Mouse (Mus musculus): ENCODE data around the gene Cntnap5b. TPM values are rescaled to one million over a fixed set of nuclear protein-coding genes. Genes with fewer than 3 reads are reported as not detected.
"Not testable (repeated sequence)": the region's sequence is repeated elsewhere in the genome, so short reads cannot be mapped to it uniquely, and the experiment has no call there.

The Cntnap5b gene
- polyA plus RNA-seq (2012; rRNA removed): 0.01 TPM in 1 of 2 replicates, not detected in the other

DNA sequence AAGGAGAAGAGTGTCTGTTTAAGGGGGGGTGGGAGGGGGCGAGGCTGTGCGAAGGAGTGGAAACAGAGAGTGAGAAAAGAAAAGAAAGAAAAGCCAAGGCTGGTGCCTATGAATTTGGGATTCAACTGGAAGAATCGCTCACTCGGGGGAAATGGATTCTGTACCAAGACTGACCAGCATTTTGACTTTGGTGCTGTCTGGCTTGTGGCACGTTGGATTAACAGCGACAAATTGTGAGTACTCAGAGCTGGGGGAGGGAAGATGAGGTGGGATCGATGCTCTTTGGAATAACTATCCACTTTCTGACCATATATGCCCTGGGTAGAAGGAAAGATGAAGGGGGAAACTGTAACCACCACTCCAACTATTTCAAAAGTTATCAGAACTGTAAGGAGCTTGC lies at the start of gene Cntnap5b:
Gene Cntnap5b (plus strand): TSS at position 152 of the 400 bp plus-strand sequence.
- no peak for DNase-seq (ENCODE audit: low read depth, low spot score)
- 31% methylated on average over 7 of the region's 7 CpGs for WGBS

DNA sequence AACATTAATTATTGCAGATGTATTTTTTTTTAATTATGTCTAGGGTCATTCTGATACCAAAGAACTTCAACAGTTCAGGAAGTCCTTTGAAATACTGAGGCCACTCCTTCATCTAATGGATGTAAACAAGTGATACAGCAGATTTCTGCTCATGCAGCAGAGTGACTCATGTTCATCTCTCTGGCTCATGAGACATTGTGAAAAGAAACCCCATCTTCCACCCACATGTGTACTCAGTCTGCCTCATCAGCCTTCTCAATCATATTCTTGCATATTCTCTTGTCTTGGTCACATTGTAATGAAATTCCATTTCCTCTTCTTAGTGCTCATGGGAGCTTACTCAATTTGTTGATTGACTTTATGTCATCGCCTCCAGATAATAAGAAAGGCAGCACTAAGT lies 12.6 kb upstream of the Cntnap5b start:
- no peak for DNase-seq (ENCODE audit: low read depth, low spot score)
- 90% methylated on average over 1 of the region's 1 CpGs for WGBS

DNA sequence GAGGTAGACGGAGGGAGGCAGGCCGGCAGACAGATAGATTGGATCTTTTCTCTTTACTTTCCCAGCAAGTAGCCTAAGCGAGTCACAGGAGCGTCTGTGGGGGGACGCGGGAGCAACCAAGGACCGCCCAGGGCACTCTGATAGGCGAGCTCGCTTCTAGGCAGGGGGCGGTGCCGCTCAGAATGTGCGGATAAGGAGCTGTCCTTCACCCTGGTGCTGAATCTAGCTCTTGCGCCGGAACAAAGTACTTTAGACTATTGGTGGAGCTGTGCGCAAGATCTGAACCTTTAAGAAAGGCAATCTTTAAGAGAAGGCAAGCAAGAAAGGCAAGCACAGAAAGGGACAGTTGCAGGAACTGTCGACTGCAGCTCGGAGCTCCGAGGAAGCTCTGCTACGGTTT lies 382 bp upstream of the Cntnap5b start:
- 8% methylated on average over 19 of the region's 19 CpGs for WGBS
- no peak for DNase-seq (ENCODE audit: low read depth, low spot score)

DNA sequence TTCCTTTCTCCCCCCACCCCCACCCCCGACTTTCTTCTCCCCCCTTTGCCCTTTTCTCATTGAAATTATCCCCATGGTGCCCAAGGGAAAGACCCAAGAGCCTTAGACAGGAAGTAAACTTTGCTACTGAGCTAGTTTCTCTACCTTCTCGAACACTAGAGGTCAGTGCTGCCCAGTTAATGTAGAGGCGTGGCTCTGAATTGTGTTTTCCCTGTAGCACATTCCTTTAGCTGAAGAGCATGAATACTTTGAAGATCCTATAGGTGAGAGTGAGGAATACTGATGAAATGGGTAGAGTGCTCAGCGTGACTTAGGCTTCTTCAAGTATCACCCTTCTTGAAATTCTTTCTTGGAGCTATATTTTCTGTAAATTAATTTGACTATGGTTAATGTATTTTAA lies 1.6 kb downstream of the Cntnap5b start:
- no peak for DNase-seq (ENCODE audit: low read depth, low spot score)
- WGBS: 5% methylated on average over 4 of the region's 4 CpGs

DNA sequence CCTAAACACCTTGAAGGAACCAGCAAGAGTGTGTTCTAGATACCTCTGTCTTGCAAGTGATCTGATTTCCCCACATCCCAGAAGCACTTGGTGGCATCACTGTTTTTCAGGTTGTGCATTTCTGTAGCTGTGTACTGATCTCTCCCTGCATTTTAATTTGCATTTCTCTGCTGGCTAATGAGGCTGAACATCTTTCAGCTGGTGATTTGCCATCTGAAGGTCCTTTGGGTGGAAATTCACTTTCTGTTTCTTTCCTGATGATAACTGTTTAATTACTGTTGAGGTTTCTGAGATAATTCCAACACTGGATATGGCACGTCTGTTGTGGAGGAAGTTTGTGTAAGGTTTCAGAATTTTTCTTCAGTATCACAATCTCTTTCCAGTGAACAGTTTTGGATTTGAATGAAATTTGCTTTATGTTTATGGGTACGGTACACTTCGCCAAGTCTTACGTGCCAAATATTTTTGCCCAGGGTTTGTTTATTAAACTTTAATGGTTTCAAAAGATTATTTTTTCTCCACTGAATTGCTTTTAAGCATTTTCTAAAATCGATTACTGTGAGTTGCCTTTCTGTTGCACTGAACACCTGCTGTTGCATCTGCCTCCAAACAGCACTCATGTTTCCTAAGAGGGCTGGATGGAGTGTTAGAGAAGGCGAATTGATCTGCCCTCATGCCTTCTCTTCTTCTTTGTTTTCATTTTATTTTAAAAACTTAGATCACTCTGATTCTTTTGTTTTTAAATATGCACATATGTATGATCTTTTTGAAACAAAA lies 41.0 kb downstream of the Cntnap5b start:
- no peak for DNase-seq (ENCODE audit: low read depth, low spot score)
- 76% methylated on average over 6 of the region's 6 CpGs for WGBS

DNA sequence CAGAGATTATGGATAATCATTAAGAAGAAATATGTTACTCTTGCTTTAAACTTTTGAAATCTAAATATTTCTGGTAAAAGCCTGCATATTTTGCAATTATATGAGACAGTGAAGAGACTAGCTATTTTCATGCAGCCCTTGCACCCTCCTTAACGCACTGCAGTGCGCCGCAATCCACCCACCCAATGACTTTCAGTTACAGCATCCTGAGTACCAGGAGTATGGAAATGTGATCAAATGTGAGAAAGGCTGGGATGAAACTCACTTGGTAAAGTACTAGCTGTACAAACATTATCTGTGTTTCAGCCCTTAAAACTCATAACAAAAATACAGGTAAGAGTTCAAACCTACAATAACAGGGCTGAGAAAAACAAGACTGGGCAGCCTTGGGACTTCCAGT lies 99.8 kb downstream of the Cntnap5b start:
- 93% methylated on average over 3 of the region's 3 CpGs for WGBS
- DNase-seq (ENCODE audit: low read depth, low spot score): no peak

DNA sequence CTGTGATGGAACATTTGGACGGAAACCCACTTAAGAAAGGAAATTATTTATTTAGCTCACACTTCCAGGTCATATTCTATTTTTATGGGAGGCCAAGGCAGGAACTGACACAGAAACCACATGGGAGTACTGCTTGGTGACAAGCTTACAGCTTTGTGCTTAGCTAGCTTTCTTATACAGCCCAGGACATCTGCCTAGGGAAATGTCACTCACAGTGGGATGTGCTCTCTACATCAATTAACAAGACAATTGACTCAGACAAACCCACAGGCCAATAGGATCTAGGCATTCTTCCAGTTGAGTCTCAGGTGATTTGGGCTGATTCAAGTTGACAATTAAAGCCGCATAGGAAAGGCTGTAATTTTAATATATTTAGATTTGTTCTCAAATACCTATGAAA lies 135.2 kb downstream of the Cntnap5b start:
- DNase-seq (ENCODE audit: low read depth, low spot score): no peak

DNA sequence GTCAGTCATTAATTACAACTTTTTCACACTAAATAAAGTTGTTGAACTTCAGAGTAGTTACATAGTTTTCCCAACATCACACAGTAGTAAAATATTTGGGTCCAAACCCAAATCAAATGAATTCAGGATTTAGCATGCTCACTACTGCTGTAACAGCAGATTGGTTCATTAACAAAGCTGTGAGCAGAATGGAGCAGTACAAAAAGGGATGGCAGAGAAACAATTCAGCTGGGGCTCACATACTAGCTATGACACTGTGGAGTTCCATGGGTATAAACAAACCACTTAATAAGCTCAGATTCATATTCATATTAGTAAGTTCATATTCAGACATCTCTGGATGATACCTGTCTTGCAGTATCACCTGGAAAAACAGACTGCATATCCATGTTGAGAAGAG lies 170.9 kb downstream of the Cntnap5b start:
- no peak for DNase-seq (ENCODE audit: low read depth, low spot score)

More for the DNA sequence above, 135.2 kb downstream of the Cntnap5b start:
- WGBS: 69% methylated on average over 2 of the region's 2 CpGs

DNA sequence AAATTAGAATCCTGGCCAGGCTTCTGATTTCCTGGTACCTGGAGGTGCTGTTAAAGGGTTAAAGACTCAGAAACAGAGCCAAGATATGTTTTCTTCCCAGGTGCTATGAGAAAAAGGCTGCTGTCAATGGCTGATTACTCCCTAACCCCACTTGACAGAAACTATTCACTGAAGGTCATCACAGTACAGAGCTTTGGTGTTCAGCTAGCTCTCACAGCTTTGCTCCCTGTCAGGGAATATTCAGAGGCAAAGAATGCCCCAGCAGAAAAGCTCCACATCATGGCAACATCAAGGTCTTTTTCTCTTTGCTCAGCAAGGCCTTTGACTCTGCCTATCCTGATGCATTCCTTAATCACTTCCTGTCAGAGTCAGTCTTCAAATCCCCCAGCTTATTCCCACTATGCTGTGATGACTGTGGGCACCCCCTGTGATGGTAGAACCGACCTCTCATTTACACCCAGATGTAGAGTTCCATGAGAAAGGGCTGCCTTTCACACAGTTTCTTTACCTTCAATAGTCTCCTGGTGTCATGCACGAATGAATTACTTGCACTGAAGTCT lies 186.9 kb downstream of the Cntnap5b start:
- 34% methylated on average over 2 of the region's 2 CpGs for WGBS

DNA sequence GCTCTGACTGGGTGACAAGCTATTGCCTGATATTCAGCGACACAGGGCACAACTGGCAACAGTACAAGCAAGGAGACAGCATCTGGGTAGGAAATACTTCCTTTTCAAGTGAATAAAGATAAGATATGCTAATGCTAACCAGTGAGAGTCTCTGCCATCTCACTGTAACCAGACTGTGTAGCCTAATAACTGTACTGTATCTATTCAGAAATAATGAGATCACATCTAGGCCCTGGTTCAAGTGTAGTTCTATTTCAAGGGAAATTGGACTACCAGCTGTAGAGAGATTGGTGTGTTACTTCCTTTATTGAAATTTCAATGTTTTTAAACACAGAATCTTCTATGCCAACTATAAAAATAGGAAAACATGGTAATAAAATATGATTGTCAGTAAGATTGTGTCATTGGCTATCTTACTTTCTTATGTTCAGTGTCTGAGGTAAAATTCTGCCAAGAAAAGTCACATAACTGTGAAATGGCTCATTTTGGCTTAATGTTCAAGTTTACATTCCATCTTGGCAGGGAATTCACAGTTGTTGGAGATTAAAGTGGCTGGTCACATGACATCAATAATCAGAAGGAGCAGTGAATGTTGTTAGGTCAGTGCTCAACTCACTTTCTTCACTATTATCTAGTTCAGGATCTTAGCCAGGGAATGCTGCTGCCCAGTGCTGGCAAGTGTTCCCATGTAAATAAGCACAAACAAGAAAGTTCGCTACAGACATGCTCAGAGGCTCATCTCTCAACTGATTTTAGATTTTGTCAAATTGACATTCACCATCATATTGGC lies 194.9 kb downstream of the Cntnap5b start:
- DNase-seq (ENCODE audit: low read depth, low spot score): no peak
- WGBS: 53% methylated on average over 2 of the region's 2 CpGs

More for the DNA sequence above, 186.9 kb downstream of the Cntnap5b start:
- no peak for DNase-seq (ENCODE audit: low read depth, low spot score)

DNA sequence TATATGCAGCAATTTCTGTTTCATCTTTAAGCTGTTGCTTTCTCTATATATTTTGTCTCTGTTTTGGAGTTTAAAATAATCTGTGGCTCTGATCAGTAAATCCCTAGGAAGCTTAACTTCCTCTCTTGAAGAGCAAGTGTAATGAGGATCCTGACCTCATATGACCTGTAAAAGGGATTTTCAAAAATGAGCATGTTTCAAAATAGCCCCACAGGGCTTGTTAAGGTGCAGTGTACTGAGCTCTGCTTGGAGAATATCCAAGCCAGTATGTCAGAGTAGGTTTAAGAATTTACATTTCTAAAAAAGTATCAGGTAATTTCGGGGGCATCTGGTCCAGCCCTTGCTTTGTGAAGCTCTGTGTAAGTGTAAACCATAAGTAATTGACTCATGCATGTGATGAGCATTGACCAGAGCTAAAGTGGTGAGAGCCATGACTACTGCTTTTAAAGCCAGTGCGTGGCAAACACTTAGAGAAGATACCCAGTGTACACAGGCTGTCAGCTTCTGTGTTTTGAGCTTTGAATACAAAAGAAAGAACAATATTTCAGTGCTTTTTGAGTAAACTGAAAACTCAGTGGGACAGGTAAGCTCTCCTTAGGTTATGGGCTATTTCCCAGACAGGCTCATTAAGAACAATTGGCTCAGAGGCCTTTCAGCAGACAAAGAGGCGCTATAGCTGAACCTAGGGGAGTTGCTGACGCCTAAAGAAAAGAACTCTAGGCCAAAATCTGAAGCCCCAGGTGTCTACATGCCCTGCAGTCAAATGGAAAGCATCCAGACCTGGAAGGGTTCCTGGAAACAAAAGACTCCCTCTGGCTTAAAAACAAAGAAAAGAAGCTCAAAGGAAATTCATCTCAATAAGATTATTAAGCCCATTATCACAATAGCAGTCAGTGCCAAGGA lies 197.9 kb downstream of the Cntnap5b start:
- 40% methylated on average over 4 of the region's 4 CpGs for WGBS
- no peak for DNase-seq (ENCODE audit: low read depth, low spot score)

DNA sequence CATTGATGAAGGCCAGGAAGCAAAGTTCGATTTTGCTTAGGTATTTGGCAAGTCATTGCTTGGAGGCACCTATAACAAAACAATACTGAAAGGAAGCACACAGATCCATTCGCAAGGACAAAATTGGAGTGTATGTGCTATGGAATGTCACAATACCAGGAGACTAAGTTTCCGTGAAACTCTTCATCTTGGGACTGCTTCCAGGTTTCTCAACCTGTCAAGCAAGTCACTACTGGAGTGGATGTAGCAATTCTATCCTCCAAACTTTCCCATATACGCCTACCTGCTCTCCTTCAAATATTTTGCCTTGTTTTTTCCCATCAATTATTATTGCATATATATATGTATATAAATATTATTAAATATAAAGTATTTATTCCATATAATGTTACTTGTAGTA lies 228.7 kb downstream of the Cntnap5b start:
- 80% methylated on average over 4 of the region's 4 CpGs for WGBS
- DNase-seq (ENCODE audit: low read depth, low spot score): not testable (repeated sequence)

DNA sequence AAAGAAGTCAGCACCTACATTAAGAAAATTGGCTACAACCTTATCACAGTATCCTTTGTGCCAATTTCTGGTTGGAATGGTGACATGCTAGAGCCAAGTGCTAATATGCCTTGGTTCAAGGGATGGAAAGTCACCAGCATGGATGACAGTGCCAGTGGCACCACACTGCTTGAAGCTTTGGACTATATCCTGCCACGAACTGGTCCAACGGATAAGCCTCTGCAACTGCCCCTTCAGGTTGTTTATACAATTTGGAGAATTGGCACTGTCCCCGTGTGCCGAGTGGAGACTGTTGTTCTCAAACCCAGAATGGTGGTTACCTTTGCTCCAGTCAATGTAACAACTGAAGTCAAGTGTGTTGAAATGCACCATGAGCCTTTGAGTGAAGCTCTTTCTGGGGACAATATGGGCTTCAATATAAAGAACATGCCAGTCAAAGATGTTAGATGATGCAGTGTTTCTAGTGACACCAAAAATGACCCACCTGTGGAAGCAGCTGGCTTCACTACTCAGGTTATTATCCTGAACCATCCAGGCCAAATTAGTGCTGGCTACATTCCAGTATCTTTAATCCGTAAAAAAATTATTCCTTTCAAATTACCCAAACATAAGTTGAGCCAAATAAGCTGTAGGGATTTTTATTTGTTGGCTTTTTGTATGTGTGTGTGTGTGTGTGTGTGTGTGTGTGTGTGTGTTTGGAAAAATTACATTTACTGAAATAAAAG lies 233.6 kb downstream of the Cntnap5b start:
- DNase-seq (ENCODE audit: low read depth, low spot score): no peak
- WGBS: 66% methylated on average over 5 of the region's 5 CpGs

DNA sequence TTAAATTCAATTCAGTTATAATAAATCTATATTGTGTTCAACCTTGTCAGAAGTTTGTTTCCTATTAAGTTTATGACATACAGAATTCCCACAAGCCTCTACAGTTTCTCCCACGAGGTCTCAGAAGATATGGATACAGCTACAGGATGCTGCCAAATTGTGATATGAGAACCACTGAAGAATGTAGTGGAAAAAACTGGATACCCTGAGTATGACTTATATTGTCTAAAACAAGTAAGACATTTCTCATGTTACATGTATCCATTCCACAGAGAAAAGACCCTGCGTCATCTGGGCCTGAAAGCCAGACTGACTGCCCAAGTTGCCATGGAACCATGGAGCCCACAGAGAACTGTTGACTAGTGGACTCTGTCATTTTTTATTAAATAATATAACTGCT lies 269.2 kb downstream of the Cntnap5b start:
- 67% methylated on average over 2 of the region's 2 CpGs for WGBS

DNA sequence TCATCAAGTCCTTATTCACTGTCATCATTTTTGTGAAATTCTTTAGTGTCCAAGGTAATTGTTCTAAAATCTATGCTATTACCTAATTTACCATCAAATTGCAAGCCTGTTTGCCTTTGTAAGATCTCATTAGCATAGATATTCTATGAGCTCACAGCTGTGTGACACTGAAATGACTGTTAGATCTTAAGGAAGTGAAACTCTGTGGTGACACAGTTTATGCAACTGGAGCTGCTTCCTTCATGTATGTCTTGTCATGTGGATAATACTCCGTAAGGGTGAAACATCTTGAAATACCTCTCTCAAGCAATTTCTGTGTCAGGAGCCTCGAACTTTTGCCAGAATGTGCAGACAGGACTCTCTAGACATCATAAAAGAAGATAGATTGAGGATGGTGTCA lies 307.2 kb downstream of the Cntnap5b start:
- WGBS: 42% methylated on average over 2 of the region's 2 CpGs
- DNase-seq (ENCODE audit: low read depth, low spot score): no peak

More for the DNA sequence above, 269.2 kb downstream of the Cntnap5b start:
- no peak for DNase-seq (ENCODE audit: low read depth, low spot score)

DNA sequence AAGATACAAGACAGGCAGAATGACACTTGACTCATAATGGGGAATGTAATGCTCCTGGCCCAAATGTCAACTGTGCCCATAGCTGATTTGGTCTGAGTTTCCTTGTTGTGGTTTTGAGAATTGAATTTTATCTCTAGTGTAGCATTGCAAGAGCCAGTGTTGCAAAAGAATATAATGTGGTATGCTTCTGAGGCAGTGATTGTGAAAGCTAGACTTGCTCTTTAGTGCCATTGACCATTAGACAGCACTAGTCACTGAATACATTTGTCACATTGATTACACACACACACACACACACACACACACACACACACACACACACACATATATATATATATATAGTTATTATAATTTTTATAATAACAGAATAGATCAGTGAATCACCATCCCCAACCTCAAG lies 328.0 kb downstream of the Cntnap5b start:
- no peak for DNase-seq (ENCODE audit: low read depth, low spot score)

DNA sequence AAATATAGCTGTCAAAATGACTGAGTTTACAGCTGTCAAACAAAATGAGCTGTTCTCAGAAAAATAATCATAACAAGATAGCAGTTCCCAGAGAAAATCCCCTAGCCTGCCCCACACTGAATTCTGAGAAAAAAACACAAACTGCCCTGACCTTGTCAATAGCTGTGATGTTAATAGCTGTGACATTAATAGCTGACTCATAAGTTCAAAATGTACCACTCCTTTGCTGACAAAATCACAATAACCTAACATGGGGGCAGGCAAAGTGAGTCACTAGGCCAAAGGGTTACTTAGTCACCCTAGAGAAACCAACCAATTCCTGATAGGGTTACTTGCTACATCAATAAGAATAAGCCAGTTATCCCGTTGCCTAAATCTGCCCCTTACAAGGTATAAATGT lies 328.5 kb downstream of the Cntnap5b start:
- DNase-seq (ENCODE audit: low read depth, low spot score): no peak
- WGBS: 76% methylated on average over 1 of the region's 1 CpGs

DNA sequence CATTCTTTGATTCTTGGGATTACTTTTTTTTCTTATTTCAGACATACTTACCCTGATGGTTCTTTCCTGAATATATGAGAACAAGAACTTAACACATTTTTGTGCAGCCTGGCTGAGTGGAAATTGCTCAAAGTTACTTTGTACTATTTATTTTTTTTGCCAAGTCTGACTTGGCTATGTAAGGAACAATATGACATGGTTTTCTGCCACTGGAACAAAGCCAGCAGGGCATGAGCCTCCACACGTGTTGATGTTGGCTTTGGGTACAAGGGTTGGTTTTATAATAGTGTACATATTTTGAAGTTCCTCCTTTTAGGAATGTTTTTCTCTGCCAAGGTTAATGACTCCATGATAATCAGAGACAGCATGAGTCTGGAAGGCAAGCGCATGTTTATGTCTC lies 331.8 kb downstream of the Cntnap5b start:
- no peak for DNase-seq (ENCODE audit: low read depth, low spot score)
- 53% methylated on average over 2 of the region's 2 CpGs for WGBS

DNA sequence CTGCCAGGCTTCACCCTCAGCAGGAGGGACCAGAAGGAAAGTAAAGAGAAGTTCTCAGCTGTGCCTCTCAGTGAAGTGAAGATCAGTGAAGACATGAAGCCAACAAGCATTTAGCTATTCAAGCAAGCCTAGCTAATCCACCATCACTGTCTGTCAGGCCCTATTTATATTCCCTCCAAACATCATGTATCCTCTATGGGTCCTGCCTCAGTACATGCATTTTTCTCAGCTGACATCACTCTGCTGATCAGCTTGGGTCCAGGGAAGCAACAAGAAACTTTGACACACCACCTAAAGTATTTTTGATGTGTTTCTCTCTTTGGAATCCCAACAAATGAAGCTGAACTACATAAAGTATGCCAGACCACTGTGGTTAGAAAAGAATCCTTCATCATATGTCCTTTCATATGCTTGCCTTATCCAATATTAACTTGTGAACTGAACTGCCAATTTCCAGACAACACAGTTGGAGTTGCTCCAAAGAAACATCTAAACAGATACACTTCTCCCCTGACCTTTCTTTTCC lies 349.9 kb downstream of the Cntnap5b start:
- DNase-seq (ENCODE audit: low read depth, low spot score): no peak
